Mouse (Mus musculus): ENCODE results near the gene Vcl. TPM values are rescaled to one million over a fixed set of nuclear protein-coding genes. Genes with fewer than 3 reads are reported as not detected.
A peak's percentile ranks its signal among the peaks of the same experiment; 100 is the strongest.

Gene Vcl
- total RNA-seq, 2 experiments from 2014 or later: 70.9 to 91.6 TPM

DNA sequence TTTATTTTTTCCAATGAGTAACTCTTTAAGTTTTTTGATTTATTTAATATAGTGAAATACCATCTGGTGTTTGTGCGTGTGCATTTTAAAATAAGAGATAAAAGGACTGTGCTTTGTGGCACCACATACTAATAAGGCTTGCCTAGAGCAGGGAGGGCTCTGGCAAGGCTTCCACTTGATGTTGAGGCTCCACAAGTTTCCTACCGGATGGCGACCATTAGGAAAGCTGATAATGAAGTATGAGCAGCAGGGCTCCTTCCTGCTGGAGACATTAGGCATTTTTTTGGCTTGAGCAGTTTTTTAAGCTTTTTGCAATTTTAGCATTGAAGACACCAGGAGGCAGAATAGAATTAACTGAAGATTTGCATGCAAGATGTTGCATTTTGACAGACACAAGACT is 65.3 kb downstream of the Vcl start:
- DNase-seq: no peak
- intact Hi-C loops (cut with DNase I): loop anchor here (5.0 to 10.0 kb wide), 2 partner anchors 67 to 110 kb away; partner anchors contain the start of gene Vcl

DNA sequence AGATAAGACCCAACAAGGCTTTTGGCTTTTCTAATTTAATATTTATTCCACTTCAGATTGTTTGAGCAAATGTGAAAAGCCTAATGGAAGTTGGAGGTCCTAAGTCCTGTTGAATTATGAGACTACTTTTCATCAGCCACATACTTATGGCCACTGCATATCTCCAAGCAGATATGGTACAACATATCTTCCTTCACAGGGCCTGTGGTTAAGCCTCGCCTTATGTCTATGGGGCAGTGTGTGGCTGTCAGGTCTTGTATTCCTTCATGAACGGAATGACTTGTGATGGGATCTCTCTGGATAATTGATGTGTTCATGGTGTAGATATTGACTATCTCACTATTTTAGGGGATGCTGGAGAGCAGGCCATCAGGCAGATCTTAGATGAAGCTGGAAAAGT is 66.3 kb downstream of the Vcl start:
- intact Hi-C loops (cut with DNase I): loop anchor here (5.0 to 10.0 kb wide), 2 partner anchors 111 to 193 kb away; no protein-coding TSS in a partner anchor
- no peak for DNase-seq

DNA sequence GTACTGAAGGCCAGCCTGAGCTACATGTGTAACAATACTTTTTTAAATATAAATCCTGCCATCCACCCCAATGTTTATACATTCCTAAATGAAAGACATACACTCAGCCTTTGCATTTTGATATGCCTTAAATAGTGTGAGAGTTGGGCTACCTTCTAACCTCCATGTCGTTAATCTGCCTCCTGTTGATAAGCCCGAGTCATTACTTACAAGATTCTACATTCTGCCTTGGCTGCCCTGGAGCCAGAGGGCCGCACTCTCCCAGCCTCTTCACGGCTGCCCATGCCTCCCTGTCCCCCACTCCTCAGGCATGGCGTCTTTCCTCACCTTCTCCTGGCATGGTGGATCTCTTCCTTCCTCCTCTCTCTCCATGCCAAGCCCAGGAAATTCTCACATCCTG is 67.2 kb downstream of the Vcl start:
- intact Hi-C loops (cut with DNase I): loop anchor here (5.0 to 10.0 kb wide), 2 partner anchors 112 to 194 kb away; no protein-coding TSS in a partner anchor
- no peak for DNase-seq

DNA sequence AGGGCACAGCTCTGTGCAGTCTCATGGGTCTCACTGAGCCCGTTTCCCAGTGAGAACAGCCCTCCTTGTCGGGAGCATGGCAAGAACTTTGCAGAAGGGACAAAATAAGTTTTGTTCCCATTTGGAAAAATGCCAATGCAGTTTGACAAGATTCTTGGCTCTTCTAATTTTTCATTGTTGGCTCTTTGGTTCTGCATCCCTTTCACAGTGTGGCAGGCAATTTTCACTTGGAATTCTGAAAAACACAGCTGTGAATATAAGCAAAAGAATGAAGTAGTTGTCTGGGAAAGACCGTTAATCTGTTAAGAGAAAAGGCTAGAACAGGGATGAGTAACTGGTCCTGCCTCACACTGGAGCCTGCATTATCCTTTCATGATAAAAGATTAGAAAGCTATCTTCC is 68.3 kb downstream of the Vcl start:
- no peak for DNase-seq
- intact Hi-C loops (cut with DNase I): loop anchor here (5.0 to 10.0 kb wide), 2 partner anchors 113 to 195 kb away; no protein-coding TSS in a partner anchor

DNA sequence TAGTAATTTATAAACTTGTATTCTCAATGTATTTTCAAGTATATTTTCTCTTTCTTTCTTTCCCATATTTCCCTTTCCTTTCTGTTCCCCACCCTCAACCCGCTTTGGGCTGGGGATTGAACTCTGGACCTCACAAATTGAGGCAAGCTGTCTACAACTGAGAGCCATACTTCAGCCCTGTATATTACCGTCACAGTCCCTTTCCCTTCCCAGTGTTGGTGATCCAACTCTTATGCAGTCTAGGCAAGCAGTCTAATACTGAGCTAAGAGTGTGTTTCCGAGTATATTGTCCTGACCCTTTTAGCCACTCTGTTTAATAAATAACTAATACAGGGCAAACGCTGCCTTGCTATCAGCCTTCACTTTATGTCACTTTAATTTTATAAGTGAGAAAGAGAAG is 70.4 kb downstream of the Vcl start:
- DNase-seq: no peak
- intact Hi-C loops (cut with DNase I): loop anchor here (5.0 to 10.0 kb wide), 2 partner anchors 115 to 197 kb away; no protein-coding TSS in a partner anchor

DNA sequence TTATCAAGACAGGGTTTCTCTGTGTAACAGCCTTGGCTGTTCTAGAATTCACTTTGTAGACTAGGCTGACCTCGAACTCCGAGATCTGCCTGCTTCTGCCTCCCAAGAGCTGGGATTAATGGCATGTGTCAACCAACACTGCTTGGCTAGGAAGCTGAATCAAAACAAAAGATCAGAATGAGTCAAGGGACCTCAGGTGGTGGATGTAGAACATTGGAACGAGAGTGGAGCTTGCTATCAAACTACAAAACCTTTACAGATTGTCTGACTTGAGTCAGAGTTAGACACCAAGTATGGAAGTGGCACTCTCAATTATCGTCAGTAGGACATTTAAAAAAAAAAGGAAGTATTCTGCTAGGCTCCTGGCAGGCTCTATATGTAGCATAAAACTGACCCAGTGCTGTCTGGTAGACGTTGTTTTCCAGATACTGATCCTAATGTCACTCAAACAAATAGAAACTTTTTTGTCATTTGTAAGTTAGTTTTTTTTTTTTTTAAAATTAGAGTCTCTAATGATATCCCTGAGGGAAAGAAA is 84.7 kb downstream of the Vcl start:
- intact Hi-C loops (cut with DNase I): no loop called here
- DNase-seq: no peak

DNA sequence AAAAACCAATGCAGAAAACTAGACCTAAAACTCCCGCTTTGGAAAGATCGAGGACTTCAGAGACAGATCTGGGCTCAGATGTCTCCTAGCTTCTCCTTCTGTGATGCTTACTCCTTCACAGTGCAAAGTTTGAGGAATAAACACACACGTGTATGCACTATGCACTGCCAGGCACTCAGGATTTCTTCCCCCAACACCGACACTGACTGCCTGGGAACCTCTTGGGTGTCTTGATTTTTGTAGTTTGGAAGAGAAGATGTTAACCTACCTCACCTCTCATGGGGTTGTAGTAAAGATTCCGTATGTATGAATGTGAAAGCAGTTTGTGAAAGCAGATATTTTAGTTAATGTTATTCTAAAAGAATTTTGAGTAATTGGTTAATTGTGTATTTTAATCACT is 88.7 kb downstream of the Vcl start:
- intact Hi-C loops (cut with DNase I): no loop called here

DNA sequence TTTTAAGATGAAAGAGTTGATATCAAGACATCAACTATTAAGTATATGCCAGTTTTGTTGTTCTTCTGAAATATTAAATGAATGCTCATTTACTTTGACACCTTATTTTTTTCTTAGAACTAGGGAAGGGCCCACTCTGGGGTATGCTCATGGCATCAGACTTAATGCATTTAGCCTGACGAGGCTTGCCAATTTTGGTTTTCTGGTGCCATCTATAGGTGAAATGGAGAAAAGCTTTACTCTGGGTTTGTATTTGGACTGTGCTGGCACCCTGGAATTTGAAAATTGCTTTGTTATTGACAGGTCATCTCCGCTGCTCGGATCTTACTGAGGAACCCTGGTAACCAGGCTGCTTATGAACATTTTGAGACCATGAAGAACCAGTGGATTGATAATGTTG is 89.8 kb downstream of the Vcl start:
- no peak for DNase-seq
- intact Hi-C loops (cut with DNase I): no loop called here

More for the DNA sequence above, 88.7 kb downstream of the Vcl start:
- no peak for DNase-seq

DNA sequence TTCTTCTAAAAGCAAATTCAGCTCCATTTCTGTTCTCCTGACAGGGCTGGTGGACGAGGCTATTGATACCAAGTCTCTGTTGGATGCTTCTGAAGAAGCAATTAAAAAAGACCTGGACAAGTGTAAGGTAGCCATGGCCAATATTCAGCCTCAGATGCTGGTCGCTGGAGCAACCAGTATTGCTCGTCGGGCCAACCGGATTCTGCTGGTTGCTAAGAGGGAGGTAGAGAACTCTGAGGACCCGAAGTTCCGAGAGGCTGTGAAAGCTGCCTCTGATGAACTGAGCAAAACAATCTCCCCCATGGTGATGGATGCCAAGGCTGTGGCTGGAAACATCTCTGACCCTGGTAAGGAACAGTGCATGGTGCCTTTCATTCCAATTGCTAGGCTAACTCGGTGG is 91.2 kb downstream of the Vcl start:
- DNase-seq: no peak
- intact Hi-C loops (cut with DNase I): no loop called here

DNA sequence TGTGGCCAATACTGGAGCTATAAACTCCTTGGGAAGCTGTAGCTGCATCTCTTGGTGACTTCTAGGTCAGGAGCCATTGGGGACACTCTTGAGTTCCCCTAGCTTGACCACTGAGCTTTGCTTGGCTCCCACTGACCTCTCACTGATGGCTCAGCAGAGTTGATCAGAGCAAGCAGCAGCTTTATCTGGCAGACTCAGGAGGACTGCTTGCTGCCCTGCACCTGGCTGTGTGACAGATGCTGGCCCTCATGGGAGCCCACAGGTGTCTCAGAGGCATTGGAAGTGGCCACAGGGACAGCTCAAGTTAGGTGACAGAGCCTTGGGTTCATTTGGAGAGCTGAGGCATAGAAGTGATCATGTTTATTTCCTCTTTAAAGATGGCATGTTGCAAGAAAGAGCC is 98.3 kb downstream of the Vcl start:
- DNase-seq: no peak
- intact Hi-C loops (cut with DNase I): no loop called here

DNA sequence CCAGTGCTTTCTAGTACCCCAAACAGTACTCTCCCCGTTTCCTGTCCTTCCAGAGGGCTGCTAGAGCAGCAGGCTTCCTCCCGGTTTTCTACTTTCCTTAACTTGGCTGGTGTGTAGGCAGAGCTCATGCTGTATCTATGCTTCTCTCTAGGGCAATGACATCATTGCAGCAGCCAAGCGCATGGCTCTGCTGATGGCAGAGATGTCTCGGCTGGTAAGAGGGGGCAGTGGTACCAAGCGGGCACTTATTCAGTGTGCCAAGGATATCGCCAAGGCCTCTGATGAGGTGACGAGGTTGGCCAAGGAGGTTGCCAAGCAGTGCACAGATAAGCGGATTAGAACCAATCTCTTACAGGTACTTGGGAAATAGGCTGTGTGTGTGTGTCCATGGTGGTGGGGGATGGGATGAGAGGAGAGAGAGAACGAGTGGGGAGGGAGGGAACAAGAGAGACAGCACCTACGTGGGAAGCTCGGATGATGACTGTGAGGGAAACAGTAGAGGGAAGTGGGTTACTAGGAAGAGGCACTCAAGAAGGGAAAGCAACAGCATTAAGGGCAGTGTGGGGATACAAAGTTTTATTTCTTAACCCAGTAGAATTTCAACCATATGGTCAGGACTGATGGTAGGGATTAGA is 99.9 kb downstream of the Vcl start:
- DNase-seq: no peak
- intact Hi-C loops (cut with DNase I): no loop called here

DNA sequence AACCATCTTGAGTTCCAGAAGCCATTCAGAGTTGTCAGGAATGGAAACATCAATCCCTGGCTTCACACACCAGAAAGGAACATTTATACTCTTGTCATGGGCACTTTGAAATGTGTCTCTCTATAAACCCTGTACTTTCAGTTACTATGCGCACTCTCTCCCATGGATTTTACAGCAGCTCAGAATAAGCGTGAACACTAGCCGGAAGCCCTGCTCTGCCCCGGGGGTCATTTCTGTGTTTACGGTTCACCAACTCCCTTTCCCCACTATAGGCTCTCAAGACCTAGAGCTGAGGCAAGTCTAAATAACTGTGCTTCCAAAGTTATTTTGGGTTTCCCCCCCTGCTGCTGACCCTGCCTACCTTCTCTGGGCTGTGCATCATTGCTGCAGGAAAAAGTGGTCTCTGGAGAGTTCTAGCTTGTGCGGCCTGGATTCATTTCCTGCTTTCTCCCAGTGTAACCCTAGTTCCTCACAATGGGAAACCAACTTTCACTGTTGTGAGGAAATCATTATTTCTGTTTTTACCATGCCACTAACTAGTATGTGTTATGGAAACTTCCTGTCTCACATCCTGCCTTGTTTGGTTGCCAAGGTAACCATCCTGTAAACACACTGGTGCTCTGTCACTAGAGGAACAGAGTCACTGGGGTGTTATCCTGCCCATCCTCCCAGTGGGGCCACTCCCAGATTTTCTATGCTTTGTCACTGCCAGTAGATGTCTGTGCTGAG is 102.7 kb downstream of the Vcl start:
- intact Hi-C loops (cut with DNase I): no loop called here
- DNase-seq: peak in 1 of 2 experiments; percentile 40

DNA sequence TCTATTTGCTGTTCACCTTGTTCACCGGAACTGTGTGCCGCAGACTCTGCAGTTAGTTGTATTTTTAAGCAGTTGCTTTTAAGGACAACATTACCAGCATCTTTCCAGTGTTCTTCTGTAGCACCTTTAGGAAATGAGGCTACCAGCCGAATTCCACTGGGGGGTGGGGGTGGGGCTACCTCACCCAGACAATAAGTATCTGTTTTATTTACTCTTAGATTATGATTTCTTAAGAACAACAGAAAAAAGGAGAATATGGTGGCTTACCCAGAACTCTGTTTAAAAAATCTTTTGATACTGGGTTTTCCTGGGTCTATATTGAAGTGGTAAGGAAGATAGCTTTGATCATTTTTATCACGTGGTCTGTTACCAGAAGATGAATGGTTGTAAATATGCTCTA is 105.1 kb downstream of the Vcl start:
- no peak for DNase-seq

DNA sequence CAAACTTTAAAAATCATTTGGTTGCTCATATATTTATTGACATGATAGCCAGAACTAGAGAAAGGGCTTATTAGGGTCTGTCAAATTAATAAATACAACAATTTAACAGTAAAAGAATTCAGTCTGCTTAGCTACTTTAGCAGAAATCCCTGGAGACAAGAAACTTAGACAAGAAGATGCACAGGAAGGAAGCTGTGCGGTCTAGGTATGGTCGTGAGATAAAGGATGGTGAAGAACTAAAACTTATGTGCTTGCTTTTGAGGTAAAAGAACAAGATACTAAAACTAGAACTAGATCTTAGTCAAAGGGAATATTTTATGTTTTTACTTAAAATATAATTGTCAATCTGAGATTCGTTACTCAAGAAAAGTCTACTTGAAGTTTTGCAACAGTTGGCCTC is 105.6 kb downstream of the Vcl start:
- DNase-seq: no peak
- intact Hi-C loops (cut with DNase I): loop anchor here (5.0 kb wide), 1 partner anchor 78 kb away; no protein-coding TSS in a partner anchor

More for the DNA sequence above, 105.1 kb downstream of the Vcl start:
- intact Hi-C loops (cut with DNase I): no loop called here

DNA sequence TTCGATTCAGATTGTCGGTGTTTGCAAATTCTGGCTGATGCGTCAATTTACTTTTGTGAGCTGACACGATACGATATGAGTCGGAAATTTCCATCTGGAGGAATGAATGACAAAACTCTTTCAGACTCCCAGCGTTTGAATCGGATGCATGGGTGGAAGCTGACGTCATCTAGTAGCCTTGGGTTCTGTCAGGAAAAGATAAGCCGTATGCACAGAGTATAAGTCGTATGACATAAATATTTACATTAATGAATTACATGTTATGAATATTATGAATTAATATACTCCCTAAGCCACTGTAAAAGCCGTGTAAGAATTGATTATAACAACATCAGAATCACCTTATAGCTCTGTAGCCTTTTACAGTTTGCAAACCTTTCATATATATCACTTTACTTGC is 109.9 kb downstream of the Vcl start:
- intact Hi-C loops (cut with DNase I): loop anchor here (5.0 kb wide), 1 partner anchor 73 kb away; no protein-coding TSS in a partner anchor
- DNase-seq: no peak

DNA sequence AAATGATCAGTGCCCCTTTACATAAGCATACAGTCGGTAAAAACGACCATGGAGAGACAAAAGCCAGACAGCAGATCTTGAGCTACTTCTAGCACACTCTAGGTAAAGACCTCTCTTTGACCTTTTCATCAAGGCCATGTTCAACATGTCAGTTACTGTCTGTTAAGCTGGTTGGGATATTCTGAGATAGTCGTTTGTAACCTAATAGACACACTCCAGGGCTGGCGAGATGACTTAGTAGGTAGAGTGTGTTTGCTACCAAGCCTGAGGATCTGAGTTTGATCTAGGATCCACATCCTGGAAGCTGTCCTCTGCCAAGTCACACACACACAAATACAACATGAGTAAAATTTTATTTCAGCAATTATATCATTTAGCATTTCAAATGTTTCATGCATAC is 110.4 kb downstream of the Vcl start:
- intact Hi-C loops (cut with DNase I): loop anchor here (5.0 kb wide), 1 partner anchor 73 kb away; no protein-coding TSS in a partner anchor
- no peak for DNase-seq

DNA sequence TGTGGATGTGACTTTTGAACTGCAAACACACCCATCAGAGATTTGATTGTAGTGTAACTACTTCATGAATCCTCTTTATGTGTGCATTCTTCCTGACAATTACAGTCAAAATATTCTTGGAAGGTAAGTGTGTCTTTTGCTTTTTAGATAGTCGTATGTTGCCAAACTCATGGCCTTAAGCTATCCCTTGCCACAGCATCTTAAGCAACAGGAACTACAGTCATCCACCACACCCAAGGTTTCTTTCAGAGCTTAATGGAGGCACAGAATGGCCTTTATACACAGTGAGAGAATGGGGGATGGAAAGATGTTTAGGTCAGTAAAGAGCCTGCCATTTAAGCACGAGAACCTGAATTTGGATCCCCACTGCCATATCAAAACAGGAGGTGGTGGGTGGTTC is 118.6 kb downstream of the Vcl start:
- no peak for DNase-seq
- intact Hi-C loops (cut with DNase I): no loop called here

DNA sequence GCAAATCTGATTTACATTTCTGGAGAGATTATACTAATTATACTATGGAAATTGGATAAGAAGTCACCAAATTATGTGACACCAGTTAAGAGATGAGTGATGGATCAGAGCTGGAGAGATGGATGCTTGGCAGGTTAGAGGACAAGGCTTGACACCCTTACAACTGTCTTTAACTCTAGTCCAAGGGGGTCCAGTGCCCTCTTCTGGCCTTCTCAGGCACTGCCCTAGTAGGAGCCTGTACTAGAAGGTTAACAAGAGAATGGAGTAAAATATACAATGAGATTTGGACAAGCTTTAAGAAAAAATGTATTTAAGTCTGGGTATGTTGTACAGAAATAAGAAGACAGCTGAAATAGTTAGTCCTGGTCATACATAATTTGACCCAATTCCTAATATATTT is 119.7 kb downstream of the Vcl start:
- DNase-seq: peak; percentile 31 to 39
- intact Hi-C loops (cut with DNase I): no loop called here

DNA sequence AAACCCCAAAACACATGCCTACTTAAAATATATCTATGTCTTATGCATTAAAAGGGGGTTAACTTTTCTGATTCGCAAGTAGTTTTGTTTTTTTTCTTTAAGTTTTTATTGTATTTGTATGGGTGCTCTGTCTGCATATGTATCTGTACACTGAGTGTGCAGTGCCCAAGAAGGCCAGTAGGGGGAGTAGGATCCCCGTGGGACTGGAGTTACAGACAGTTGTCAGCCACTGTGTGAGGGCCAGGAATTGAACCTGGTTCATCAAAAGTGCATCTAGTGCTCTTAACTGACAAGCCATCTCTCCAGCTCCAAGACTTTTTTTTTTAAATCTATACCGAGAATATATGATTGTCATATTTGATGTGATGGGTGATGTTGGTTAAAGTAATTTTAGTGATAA is 121.5 kb downstream of the Vcl start:
- intact Hi-C loops (cut with DNase I): no loop called here
- no peak for DNase-seq

DNA sequence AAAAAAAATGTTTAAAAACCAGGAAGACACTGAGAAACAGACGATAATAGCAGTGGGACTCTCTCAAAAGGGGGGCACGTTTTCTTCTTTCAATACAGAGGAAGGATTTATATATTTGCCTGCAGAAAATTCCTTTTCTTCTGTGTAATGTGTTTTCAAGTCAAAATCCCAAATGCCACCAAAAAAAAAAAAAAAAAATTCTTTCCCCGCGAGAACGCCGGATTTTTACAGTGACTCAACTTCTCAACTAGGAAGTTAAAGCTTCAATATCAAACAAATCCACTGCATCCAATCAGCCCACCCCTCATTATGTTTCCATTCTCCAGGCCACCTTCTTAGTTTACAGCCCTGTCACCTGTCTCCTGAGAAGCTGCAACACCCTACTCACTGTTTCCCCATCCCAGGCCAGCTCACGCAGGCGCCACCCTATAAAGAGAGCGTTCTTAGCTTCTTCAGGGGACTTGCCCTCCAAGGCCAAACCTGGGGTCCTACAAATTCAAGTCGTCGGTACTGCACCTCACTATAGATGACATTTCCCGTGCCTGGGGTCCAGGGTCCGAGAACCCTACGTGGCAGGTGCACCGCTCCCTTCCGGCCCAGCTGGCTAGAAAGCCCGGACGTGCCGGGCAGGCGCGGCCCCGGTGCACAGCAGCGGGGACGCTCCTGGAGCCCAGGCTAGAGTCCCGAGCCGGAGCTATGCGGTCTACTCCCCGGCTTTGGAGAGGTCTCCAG is 122.3 kb downstream of the Vcl start:
- no peak for DNase-seq
- intact Hi-C loops (cut with DNase I): loop anchor here (2.0 kb wide), 1 partner anchor 23 kb away; no protein-coding TSS in a partner anchor

Data from gastrocnemius, postnatal 36 days (tissue).